Mouse (Mus musculus) testis, adult 2 months (tissue): ENCODE results near the gene Abtb1.

Experiments
- CTCF ChIP-seq: fragments of 200-500 bp; IDR thresholded peaks from 2 replicates; pipeline ENCODE4 v1.5.1; 2012; ENCODE audit warnings: low read depth, mild to moderate bottlenecking, inconsistent platforms, low read length, moderate library complexity; ENCODE audit not compliant: control insufficient read depth, insufficient read depth, insufficient replicate concordance
- POLR2A ChIP-seq: fragments of 200-500 bp; IDR thresholded peaks from 2 replicates; pipeline ENCODE4 v1.6.1; 2012; ENCODE audit warnings: low read depth, mild to moderate bottlenecking, inconsistent platforms, low read length, moderate library complexity; ENCODE audit not compliant: control insufficient read depth

DNA sequence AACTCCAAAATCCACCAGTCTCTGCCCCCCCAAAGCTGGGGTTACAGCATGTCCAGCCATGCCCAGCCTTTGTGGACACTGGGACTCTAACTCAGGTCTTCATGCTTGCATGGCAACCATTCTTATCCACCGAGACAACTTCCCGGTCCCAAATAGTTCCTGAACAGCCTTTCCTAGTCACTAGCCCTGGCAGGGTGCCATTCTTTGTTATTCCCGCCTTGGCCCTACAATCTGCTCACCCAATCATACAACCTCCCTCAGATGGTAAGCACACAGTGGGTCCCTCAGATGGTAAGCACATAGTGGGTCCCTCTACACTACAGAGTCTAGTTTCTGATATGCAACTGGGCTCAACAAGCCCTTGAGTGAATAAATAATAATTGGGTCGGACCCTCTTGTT is 28.8 kb upstream of the Abtb1 start:
- no peak for TF ChIP-seq CTCF
- no peak for TF ChIP-seq POLR2A
